Mouse (Mus musculus) CH12F3 (cell line): ENCODE data around the gene Uqcr11.

Source experiments
- in situ Hi-C: fragments of 300-500 bp; cut with MboI; formaldehyde crosslinking; loops from 2 replicates; pipeline ENCODE4 v1.14.3; 2020; ENCODE audit warnings: low sequenced_read_pairs

Uqcr11 gene

DNA sequence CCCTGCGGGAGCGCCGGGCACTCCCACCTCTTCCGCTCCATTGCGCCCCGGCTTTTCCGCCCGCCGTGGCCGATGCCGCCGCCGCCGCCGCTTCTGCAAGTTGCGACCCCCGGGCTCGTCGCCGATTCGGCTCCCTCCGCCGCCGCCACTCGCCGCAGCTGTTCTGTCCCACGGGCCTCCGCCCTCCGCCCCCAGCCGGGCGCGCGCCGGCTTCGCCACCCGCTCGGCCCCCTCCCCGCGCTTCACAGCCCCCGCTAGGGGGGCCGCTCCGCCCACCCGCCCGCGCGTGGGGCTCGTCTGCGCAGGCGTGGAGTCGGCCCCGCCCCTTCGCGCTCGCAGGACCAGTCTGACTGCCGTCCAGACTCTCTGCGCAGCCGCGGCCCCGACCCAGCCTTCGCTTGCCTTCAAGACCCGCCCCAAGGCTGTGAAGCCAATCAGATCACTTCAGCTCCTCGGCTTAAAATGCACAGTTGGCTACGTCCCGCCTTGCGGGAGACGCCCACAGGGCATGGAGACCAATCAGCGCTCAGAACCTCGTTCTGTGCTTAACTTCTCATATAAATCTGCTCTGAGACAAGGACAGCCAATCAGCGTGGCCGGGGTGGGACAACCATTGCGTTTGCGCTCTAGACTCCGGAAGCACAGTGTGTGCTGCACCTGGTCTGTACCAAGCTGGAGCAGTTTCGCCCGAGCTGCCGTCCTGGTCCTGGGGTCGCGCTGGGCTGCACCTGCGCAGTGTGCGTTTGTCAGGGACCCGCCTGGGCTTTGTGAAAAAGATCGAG lies 7.2 kb downstream of the Uqcr11 start, which contains the start of gene Mbd3:
Mbd3 (minus strand) TSS at position 360 of the 782 bp plus-strand sequence.
- in situ Hi-C loops, result no loop called here

DNA sequence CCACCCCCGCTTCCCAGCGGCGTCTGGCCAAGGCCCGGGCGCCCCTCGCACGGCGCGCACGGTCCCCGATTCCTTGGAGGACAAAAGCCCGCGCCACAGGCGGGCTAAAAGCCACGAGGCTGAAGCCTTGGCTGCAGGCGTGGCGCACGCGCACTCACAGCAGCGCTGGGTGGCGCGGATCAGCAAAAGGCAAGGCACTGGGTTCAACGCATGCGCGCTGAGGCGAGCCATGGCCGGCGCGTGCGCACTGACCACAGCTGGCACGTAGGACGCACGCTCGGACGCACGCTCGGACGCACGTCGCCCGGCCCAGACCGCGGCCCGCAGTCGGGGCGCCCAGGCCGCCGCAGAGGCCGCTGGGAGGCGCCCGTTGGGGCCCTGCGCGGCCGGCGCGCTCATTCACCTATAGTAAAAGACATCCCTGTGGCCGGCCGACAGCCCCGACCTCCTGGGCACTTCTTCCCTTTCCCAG lies 7.9 kb downstream of the Uqcr11 start:
- in situ Hi-C loops, result no loop called here

DNA sequence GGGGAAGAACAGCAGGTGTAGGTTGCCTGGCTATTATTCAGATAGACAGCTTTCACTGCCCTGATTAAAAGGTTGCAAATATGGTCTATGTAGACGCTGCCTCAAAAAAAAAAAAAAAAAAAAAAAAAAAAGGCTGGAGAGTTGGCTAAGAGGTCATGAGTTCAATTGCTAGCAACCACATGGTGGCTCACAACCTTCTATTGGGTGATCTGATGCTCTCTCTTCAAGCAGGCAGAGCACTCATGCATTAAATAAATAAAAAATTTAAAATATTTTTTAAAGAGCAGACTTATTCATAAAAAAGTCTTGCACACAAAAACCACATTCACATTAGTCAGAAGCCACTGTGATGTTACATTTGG lies 8.5 kb downstream of the Uqcr11 start:
- in situ Hi-C loops, result no loop called here

DNA sequence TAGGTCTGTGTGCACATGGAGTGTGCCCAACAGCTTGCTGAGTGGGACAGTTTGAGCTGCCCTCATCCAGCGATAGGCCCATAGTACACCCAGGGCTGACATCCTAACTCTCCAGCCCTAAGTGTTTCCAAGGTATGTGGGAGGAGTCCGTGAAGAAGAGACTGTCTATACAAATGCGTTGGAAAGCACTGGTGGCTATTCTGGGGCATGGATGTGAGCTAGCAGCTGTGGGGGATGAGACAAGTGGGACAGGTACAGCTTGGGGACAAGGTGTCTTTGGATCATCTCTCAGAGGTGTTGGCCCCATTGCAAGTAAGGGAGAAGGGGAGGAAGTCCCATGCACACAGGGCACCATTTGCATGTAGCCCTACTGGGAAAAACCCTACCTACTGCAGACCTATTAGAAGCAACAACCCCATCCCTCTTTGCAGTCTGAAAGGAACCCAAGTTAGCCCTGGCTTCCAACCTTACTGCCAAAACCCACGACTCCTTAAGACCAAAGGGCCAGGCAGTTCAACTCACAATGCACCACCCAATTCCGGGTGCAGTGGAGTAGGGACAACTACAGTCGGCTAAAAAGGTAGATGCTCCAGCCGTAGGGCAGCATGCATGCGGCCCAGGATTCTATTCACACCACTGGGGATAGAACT lies 9.0 kb downstream of the Uqcr11 start:
- in situ Hi-C loops, result no loop called here

DNA sequence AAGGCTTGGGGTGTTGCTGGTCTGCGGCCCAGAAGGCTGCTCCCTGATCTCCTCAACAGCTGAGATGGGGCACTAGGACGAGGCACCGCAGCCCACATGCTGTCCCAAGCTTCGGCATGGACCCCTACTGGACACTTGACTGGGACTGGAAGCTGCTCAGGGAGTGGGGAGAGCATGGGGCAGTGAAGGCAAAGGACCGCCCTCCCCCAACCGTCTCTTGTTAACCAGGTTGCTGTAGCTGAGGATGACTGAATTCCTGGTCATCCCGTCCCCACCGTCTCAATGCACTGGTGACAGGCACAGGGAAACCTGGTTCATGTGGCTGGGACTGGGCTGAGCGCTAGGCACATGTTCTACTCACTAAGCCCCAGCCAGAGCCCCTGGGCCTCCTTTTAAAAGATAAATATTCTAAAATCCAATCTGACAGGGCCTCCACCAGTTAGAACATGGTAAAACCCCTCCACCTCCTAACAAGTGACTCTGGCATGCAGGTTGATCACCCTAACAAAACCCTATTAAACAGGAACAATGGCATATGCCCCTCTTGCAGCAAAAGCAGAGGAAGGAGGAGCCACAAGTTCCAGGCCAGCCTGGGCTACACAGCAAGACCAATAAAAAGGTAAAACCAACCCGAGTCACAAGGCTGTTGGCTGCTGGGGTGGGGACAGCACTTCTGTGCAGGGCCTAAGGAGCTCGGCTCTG lies 9.7 kb downstream of the Uqcr11 start:
- in situ Hi-C loops, result no loop called here

DNA sequence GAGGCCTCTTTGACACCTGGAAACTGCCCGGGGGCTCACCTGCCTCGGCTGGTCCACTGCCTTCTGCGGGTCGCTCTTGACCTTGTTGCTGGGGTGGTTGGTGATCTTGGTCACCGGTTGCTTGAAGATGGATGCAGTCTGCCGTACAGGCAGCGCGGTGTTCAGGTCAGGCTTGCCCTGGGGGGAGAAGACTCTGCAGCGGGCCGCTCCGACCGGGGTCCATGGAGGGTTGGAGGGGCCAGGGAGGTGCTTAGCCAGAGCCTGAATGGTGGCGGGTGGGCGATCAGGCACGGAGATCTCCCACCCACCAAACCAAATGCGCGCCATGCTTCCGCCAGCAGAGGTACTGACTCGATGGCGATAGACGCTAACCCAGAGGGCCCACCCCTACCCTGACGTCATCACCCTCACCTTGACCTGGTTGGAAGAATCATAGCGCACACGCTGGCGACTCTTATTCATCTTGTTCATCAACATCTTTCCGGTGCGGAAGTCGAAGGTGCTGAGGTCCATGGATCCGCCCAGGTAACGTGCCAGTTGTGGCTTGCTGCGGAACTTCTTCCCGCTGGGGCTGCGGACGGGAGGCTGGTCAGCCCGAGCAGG lies 11.5 kb downstream of the Uqcr11 start:
- in situ Hi-C loops, result no loop called here

DNA sequence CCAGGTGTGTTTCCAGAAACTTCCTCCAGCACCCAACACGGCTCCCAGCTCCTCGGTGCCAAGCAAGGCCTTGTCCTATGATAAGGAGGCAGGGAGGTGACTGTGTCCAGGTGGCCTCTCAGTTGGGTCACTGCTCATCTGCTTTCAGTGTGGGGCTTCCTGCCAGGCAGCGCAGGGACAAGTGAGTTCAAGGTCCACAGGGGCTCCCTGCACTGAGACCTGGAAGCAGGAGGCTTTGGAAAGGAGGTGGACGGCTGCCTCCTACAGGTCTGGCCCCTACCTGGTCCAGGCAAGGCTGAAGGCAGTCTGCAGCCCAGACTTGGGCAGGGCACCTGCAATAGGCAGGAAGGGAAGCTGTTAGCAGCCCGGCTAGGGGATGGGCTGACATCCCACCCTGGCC lies 13.9 kb downstream of the Uqcr11 start:
- in situ Hi-C loops, result no loop called here

DNA sequence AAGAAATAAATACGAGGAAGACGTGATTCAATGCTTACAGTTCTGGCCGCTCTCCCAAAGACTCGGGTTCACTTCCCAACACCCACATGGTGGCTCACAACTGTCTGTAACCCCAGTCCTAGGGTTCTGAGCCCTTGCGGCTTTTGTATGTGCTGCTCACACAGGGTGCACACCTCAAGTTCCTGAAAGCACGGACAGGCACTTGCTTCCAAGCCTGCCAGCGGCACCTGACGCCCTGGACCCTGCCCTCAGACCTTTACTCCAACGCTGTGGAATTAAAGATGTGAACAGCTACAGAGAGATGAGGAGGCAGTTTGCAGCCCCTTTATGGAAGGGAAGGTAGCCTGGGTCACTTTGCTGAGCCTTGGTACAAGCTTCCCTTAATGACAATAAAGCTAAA lies 15.9 kb downstream of the Uqcr11 start:
- in situ Hi-C loops, result no loop called here

DNA sequence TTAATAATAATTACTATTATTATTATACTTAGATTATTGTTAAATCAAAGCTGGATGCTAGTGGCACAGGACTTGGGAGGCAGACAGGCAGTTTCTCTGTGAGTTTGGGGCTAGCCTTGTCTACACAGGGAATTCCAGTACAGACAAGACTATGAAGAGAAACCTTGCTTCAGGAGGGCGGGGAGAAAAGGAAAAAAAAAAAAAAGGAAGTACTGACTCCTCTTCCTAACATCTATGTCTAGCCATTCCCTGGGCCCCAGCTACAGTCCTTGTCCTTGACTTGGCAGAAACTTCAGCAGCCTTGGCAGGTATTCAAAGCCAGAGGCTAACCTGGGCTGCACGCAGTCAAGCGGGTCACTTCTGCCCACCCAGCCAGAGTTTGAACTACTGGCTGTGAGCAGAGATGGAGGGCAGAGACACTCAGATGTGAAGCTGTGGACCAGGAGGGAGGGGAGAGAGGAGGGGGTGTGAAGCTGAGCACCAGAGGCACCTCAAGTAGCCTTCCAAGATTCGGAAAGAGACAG lies 17.4 kb downstream of the Uqcr11 start:
- in situ Hi-C loops, result no loop called here

DNA sequence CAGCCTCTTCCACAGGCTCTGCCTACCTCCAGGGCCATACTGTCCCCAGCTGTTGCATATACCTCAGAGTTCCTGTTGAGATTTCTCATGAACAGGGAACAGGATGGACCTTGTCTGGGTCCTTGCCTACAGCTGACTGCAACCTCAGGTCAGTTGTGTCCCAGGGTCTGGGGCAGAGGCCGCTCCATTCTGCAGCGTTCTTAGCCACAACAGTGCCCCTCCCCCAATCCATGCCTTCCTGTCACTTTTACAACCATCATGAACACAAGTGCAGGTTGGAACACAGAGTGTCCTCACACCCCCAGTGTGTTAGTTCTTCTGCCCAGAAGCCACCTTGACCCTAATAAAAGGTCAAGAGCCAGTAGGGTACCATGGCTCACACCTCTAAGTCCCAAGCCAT lies 17.9 kb downstream of the Uqcr11 start:
- in situ Hi-C loops, result no loop called here

DNA sequence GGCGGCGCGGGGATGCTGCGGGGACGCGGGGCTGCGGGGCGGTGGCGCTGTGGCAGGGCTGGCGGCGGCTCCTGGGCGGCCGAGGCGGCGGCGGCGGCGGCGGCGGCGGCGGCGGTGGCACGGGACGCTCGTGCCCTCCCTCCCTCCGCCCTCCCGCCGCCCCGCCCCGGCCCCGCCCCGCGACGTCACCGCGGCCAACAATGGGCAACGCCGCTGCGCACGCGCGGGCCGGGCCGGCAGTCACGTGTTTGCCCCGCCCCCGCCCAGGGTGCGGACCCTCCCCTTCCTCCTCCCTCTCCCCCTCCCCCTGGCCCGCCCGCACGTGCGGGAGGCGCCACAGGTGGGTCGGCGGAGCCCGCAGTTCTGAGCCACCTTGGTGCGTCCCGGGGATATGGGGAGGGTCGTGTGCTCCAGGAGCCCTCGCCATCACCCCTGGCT lies 19.1 kb downstream of the Uqcr11 start, which contains the start of gene Mex3d:
Mex3d (minus strand) TSS at position 138 of the 438 bp plus-strand sequence.
- in situ Hi-C loops, result no loop called here

DNA sequence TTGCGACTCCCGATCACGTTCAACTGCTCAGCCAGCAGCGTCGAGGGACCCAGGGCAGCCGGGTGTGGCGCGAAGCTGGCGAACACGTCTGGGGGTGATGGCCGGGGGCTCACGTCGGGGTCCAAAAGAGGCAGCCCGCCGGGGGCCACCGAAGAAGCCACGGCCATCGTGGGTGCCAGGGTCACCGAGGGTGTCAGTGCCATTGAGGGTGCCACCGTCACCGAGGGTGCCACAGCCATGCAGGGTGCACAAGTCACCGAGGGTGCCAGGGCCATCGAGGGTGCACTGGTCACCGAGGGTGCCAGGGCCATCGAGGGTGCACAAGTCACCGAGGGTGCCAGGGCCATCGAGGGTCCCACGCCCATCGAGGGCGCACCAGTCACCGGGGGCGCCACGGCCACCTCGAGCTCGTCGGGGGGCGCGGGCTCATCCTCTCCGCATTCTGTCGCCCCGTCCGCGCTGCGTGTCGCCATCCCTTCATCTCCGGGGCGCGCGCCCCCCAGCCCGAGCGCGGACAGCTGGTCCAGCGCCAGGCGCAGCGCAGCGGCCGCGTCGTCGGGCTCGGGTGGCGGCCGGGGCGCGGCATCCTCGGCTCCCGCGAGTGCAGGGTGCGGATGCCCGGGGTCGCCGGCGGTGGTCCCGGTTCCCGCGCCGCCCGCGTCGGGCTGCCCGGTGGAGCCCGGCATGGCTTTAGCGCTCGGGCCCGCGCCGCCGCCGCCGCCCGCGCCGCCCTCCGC lies 19.7 kb downstream of the Uqcr11 start:
- in situ Hi-C loops, result no loop called here

DNA sequence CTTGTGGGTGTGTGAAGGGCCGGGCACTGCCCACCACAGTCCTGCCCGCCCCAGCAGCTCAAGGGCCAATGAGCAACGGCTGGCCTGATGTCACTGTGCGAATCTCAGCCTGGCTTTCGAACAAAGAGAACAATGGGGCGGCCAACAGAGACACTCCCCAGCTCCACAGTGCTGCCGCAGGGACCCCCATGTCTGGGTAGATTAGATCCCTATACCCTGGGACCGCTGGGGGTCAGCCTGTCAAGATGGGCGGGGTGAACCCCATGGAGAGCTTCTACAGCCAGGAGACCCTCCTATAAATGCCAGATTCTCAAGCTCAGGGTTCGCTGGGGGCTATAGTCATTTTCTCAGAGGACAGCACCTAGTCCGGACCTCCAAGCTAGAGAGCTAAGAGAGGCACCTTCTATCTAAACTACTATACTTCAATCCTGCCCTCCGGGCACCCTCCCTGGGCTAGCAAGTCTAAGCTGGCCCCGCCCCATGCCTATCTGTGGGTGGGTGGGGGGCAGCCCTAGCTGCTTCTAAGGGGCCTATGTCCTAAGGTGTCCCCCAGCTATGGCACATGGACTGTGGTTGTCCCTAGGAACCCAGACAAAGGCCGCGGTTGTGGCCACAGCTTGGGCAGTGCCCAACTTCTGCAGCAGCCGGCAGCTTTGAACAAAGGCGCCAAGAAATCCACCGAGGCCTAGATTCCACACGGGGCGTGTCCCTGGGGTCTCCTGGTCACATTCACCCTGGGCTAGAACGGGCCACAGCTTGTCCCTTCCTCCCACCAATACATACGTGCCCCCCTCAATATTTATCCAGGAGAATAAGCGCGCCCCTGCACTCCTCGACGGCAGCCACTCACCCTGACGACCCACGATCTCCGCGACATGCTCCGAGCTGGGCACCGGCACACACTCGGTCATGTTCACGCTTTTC lies 20.6 kb downstream of the Uqcr11 start:
- in situ Hi-C loops, result no loop called here

DNA sequence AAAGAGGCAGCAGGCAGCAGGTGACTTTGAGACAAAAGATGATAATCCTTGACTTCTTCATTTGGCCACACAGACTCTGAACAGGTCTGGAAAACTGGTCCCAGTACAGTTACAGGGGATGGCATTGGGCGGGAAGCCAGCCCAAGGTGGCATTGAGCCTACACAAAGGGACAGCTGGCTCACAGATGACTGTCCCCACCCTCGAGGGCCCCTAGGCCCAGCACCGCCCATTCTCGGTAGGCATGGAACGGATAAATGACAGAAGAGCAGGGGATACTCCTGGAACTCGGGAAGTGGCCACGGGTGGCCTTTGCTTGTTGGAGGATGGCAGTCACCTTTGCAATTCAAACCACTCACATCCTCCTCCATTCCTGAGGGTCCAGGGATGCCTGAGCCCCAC lies 21.3 kb downstream of the Uqcr11 start:
- in situ Hi-C loops, result no loop called here

DNA sequence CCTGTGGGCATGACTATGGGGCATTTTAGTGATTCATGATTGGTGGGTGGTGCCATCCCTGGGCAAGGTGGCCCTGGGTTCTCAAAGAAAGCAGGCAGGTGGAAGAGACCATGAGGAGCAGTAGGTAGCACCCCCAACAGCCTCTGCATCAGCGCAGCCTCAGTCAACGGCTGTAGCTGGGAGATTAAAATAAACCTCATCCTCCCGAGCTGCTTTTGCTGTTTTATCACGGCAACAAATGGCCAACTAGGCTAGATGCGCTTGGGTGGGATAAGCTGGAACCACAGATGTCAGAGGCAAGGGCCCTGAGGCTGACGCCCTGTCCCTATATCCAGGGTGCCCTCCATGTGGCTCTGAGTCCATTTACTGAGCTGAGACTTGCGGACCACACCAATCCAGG lies 21.9 kb downstream of the Uqcr11 start:
- in situ Hi-C loops, result no loop called here

DNA sequence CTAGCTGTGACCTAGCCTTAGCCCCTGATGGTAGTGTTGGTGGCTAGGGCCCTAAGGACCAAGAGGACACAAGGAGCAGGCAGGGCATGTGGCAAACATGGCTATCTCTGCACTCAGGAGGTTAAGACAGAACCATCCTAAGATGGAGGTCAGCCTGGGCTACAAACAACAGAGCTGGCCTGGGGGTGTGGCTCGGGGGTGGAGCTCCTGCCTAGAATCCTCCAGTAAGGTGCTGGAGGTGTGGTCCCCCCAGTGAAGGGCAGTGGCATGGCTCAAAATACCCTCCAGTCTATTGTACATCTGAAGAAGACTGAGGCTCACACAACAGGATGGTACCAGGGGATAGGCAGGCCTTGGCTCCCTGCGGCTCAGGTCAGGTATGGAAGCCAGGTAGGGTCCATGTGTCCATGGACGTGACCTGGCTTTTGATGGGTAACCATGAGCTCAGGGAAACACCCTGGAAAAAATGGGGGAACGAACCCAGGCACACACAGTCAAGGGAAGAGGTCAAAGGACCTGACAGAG lies 22.5 kb downstream of the Uqcr11 start:
- in situ Hi-C loops, result no loop called here

DNA sequence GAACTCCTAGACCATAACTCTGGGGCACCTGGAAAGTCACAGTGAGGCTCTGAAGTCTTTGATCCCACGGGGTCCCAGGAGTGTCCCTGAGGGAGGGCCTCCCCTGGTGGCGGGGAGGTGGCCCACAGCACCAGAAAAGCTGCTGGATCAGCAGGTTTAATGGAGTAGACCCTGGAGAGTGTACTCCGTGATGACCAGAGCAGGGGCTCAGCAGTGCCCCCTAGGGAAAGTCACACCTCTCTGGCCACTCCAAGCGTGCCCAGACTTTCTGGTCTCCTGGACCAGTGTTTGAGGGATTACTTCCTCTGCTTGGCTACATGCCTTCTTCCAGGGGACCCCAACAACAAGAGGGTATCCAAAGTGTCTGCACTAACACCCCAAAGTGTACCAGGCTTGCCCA lies 23.2 kb downstream of the Uqcr11 start:
- in situ Hi-C loops, result no loop called here

DNA sequence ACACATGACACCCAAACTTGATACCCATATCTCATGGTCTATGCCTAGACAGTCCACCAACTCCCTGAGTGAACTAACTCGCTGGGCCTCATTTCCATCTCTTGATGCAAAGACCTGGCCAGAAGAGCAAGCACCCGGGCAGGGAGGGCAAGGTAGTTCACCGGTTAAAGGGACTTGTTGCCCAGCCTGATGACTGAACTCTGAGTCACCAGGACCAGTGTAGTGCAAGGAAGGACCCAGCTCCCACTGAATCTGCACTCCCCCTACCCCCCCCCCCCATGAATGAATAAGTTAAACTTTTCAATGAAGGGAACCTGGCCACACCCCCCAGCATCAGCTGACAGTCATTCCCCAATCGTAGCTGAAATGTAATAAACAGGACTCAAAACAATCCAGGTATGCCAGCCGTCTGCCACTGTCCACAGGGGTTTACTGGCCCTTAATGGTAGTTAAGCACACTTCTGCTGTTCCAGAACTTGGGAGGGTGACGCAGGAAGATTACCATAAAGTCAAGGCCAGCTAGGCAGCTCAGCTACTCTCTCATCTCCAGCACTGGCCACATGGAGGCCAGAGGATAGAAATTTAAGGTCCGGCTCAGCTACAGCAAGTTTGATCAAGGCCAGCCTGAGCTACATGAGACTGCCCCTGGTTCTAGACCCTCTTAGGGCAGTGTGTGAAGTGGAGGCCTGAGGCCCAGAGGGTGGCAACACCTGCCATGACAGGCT lies 23.8 kb downstream of the Uqcr11 start:
- in situ Hi-C loops, result no loop called here
